Mouse (Mus musculus) cerebellum, adult 18-20 months (tissue): Measurements from ENCODE around the gene Far2.

Source experiments
- DNase-seq, 2 experiments: peaks; one replicate each; pipeline ENCODE4 v3.0.0; 2021

Gene Far2

GRCm38 (mm10) chr6:148222686-148223085 is 175.6 kb downstream of the Far2 start:
- DNase-seq, result no peak

GRCm38 (mm10) chr6:148227542-148227941 is 180.5 kb downstream of the Far2 start:
- DNase-seq, result no peak
